Mouse (Mus musculus): Measurements from ENCODE around the gene Otp.

The Otp gene

GRCm38 (mm10) chr13:94874656-94875395, 576 bp upstream of the Otp start:
- DNase-seq, result no peak

- DNase-seq, result no peak
These were observed 1.1 kb downstream of the Otp start for GRCm38 (mm10) chr13:94876286-94877210.

GRCm38 (mm10) chr13:94877211-94877590, 1.8 kb downstream of the Otp start:
- DNase-seq, result no peak

GRCm38 (mm10) chr13:94877991-94878745, 2.8 kb downstream of the Otp start:
- no peak for DNase-seq

GRCm38 (mm10) chr13:94881201-94881600, 5.8 kb downstream of the Otp start:
- no peak for DNase-seq

- no peak for DNase-seq
These were observed 6.8 kb downstream of the Otp start for GRCm38 (mm10) chr13:94882221-94882620.

- DNase-seq, result no peak
These were observed 7.3 kb downstream of the Otp start for GRCm38 (mm10) chr13:94882711-94883145.

DNA sequence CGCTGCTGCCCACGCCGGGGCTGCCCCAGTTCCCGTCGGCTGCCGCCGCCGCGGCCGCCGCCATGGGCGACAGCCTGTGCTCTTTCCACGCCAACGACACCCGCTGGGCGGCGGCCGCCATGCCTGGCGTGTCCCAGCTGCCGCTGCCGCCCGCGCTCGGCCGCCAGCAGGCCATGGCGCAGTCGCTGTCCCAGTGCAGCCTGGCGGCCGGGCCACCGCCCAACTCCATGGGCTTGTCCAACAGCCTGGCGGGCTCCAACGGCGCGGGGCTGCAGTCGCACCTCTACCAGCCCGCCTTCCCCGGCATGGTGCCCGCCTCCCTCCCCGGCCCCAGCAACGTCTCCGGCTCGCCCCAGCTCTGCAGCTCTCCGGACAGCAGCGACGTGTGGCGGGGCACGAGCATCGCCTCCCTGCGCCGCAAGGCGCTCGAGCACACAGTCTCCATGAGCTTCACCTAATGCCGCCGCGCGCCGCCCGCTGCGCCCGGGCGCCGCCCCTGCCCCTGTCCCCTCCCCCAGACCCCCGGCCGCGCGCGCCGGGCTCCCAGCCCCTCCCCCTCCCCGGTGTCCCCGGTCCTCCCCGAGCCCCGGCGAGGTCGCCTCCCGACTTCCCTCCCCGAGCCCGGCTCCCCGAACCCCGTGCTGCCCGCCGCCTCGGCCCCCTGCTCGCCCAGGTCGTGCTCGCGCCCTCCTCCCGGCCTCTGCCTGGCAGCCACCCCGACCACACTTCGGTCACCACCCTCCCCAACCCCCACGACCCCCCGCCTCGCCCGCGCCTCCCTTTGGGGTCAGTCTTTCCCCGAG, 8.0 kb downstream of the Otp start:
- no peak for DNase-seq

DNA sequence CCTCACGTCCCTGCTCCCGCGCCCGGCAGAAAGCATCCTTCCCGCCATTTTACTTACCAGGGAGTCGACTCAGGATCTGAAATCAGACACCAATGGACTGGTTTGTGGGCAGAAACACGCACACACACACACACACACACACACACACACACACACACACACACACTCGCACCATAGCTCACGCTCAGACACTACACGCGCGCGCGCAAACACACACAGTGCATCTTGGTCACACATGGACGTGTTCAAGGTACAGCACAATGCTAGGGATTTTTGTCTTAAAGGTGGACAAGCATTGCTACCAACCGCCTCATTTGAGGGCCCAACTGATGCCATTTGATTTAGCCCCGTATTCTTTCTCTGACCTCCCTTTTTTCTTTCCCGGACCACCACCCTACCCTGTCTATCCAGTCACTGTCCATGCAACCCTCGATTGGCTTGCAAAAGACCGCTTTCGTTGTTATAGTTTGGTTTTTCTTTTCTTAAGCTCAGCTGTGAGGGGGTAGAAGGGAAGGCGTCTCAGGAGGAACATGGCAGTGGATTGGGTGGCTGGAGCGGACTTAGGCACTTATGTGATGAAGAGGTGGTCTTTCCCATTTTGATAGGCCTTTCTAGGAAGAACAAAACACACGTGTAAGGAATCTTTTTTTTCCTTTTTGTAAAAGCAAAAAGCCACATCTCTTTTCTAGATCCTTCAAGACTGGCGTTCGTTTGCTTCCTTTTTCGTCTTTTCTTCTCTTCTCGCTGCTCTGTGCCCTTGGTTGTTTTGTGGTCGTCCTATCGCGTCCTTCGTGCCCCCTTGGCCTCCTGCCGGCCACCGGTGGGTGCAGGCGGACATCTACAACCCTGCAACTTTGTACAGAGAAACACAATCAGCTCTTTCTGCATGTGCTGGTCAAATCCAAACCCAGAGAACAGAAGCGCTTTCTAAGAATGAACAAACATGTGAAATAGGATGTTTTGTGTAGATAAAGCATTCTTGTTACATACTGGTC, 8.9 kb downstream of the Otp start:
- no peak for DNase-seq

GRCm38 (mm10) chr13:94885291-94886235, 10.2 kb downstream of the Otp start:
- no peak for DNase-seq

GRCm38 (mm10) chr13:94907841-94908240, 32.4 kb downstream of the Otp start:
- no peak for DNase-seq

- DNase-seq, result no peak
These were observed 37.6 kb downstream of the Otp start for GRCm38 (mm10) chr13:94912961-94913360.

DNA sequence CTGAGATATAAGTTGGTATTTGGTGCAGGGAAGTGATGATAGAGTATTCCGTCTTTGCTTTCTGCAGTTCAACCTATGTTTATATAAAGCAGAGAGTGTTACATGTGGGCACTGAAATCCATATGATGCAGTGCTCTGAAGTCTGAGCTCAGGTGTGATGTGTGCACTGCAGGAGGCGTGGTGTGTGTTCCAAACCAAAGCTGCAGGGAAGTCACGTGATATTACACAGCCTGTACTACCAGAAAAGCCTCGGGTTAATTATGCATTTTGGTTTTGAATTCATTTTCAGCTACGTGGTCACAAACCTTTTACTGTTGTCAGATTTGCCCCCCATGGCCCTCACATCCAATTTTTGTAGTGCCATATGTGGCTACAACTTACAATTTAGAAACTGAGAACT, 40.3 kb downstream of the Otp start:
- no peak for DNase-seq

DNA sequence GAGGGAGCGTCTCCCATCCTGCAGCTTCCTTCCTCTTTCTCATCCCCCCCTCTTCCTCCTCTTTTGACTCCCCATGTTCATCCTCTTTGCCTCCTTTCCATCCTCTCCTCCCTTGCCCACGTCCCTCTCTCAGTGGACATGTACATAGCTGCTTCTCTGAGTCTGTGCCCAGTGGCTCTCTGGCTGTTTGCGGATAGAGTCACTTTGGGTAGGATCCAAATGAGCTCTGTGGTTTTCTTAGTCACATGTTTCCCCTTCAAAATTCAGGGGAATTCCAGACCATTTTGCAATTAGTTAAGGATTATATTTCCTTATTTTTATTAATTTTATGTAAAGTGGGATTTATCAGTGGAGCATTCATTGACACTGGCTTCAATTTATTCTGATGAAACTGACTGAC, 52.7 kb downstream of the Otp start:
- no peak for DNase-seq
